Mouse (Mus musculus) layer of hippocampus, postnatal 10 days (tissue): ENCODE data around the gene Tnk1. TPM values are rescaled to one million over a fixed set of nuclear protein-coding genes. Genes with fewer than 3 reads are reported as not detected.

Experiments used
- DNase-seq, 2 experiments: peaks; one replicate each; pipeline ENCODE4 v3.0.0; 2021; ENCODE audit warnings: low spot score in 2 of 2
- microRNA-seq, 2 experiments: library from miRNA; unstranded; fragments of <30 nt; microRNA quantifications; one replicate each; pipeline ENCODE4 v1.2.0; 2021
- total RNA-seq, 2 experiments: library from RNA; stranded (reverse); gene quantifications; 2 replicates each; pipeline ENCODE4 v1.2.3; 2021

The Tnk1 gene
- total RNA-seq, 2 experiments from 2014 or later, result 0.25 TPM; not detected in 1

DNA sequence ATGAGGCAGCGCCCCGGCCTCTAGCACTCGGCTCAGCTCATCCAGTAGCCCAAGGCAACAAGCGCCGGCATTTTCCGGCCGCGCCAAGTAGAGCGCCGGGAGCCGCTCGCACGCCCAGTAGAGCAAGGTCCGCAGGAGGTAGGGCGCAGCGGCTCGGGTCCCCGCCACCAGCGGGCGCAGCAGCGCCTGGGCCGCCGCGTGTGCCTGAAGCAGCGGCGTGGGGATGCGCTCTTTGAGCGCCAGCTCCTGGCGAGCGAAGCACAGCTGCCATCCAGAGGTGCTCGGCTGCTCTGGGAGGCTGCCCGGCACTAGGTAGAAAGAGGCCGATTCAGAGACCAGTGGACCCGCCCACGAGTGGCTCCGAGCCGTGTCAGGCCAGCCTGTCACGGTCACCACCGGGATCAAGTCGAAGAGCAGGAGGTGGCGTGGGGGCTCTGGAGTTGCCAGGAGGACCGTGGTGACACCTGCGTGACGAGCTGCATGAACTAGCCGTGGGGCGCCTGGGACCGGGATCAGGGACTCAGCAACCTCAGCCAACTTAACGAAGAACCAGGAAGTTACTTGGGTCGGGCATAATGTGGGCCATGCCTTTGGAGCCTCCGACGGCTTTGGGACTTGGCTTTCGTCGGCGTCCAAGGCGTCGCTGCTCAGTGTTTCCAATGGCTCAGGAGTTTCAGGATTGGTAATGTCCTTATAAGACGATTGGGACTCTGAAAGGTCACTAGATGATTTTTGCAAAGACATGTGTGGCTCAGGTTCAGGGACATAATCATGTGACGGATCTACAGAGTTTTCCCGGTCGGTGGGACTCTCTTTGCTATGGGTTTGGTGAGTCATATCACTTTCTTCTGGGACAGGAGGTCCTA is 54.5 kb downstream of the Tnk1 start:
- DNase-seq, result peak; percentile 62 to 75

DNA sequence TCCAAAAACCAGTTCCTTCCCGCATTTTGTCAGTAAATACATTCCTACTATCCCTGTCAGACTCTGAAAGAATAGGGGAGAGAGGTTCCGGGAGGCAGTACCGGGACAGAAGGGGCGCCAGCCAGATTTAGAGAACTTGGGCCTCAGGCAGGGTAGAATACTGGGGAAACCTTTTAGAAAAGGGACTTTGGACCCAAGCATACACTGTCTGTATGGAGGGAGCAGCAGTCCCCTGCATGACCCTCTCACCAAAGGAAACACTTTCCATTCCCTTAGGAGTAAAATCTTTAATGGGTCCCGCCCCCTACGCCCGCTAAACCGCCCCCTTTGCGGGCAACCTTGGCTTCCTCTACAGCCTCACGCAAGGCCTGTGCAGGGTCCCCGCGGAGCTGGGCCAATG is 55.2 kb downstream of the Tnk1 start:
- no peak for DNase-seq

DNA sequence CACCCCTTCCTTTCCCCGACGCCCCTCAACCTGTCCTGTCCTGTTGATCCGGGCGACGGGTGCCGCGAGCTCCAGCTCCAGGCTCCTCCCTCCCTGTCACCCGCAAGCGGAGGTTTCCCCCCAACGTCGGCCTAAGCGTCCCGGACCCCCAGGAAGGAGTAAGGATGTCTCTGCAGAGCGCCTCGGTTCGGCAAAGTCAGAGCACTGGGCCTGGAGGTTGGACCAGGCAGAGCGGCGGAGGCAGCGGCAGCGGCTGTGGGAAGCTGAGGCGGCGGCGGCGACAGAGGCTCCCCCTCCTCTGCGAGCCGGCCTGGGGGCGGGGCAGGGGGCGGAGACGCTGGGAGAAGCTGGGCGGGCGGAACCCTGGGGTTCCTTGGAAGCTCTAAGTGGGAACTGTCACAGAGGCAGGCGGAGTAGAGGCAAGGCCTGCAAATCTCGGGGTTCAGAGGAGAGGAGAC is 55.9 kb downstream of the Tnk1 start:
- DNase-seq, result peak; percentile 80 to 89

DNA sequence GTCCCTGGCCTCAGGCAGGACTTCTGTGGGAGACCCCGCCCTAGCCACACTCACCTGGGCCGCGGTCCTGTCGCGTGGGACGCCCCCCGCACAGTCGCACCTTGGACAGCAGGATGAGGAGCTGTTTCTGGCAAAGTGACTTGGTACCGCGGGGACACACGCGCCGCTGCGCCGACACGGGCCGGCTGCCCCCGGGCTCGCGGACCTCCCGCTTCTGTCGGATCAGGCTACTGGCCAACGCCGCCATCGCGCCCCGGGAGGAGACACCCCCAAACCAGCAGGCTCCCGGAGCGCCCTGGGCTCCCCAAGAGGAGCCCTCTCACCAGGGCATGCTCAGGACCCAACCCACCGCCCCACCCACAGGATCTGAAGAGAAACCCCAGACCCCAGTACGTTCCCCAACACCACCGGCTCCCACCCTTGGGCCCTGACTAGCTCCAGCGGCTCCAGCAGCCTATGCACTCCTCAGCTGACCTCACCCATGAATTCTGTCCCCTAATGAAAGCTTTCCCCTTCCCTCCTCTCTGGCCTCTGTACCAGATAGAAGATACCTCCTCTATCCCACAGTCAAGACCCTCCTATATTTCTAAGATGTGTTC is 57.1 kb downstream of the Tnk1 start, which contains the start of gene Fgf11:
Gene Fgf11, minus strand, starts transcription at position 479 of the 599 bp plus-strand sequence.
- DNase-seq, result peak in 1 of 2 experiments; percentile 47

Small RNAs within 50 kb of the gene (microRNA-seq; reads per million reads assigned to microRNA genes)
- gene Mir6924, result 0 reads per million in 2 experiments

Other genes starting within 250 kb of the Tnk1 start
- gene Shbg, start 240.8 kb downstream of the Tnk1 start, total RNA-seq, result not detected
- 10 to 100 TPM; 15.0 to 17.1 TPM for gene Sat2, start 236.7 kb downstream of the Tnk1 start, total RNA-seq
- gene Fxr2, start 225.7 kb downstream of the Tnk1 start, total RNA-seq, result 100 to 1,000 TPM in 1 of 2 experiments, 10 to 100 TPM in 1; 99.2 to 103 TPM
- not detected for gene Sox15, start 203.4 kb downstream of the Tnk1 start, total RNA-seq
- gene Mpdu1, start 196.1 kb downstream of the Tnk1 start, total RNA-seq, result 10 to 100 TPM; 85.9 to 89.9 TPM
- 10 to 100 TPM in 1 of 2 experiments, 1 to 10 TPM in 1; 8.4 to 11.5 TPM for gene Cd68, start 192.6 kb downstream of the Tnk1 start, total RNA-seq
- 100 to 1,000 TPM; 492 to 501 TPM for gene Eif4a1, start 186.3 kb downstream of the Tnk1 start, total RNA-seq
- gene Senp3, start 176.6 kb downstream of the Tnk1 start, total RNA-seq, result 10 to 100 TPM; 88.0 to 98.7 TPM
- 1 to 10 TPM; 1.1 to 1.2 TPM for gene Tnfsf13, start 172.9 kb downstream of the Tnk1 start, total RNA-seq
- 1 to 10 TPM; 6.7 to 8.3 TPM for gene Tnfsf12, start 162.9 kb downstream of the Tnk1 start, total RNA-seq
- under 1 TPM; 0.69 to 0.76 TPM for gene Tnfsfm13, start 162.6 kb downstream of the Tnk1 start, total RNA-seq
- 10 to 100 TPM; 55.6 to 59.4 TPM for gene Polr2a, start 100.1 kb downstream of the Tnk1 start, total RNA-seq
- gene Slc35g3, start 96.8 kb downstream of the Tnk1 start, total RNA-seq, result under 1 TPM in 1 of 2 experiments, not detected in 1; 0.22 TPM
- 10 to 100 TPM; 69.7 to 72.8 TPM for gene Zbtb4, start 92.8 kb downstream of the Tnk1 start, total RNA-seq
- gene Chrnb1, start 62.8 kb downstream of the Tnk1 start, total RNA-seq, result 1 to 10 TPM; 1.1 to 1.6 TPM
- gene Fgf11, start 56.9 kb downstream of the Tnk1 start, total RNA-seq, result 10 to 100 TPM; 26.8 to 26.9 TPM
- gene Tmem102, start 53.1 kb downstream of the Tnk1 start, total RNA-seq, result not detected
- gene Gm39566, start 43.4 kb downstream of the Tnk1 start, total RNA-seq, result not detected
- not detected for gene Spem2, start 40.3 kb downstream of the Tnk1 start, total RNA-seq
- gene Spem1, start 36.5 kb downstream of the Tnk1 start, total RNA-seq, result under 1 TPM; 0.34 to 0.54 TPM
- gene Nlgn2, start 20.9 kb downstream of the Tnk1 start, total RNA-seq, result 100 to 1,000 TPM; 227 to 245 TPM
- gene Tmem256, start 20.2 kb downstream of the Tnk1 start, total RNA-seq, result 100 to 1,000 TPM; 148 to 153 TPM
- gene Plscr3, start 12.4 kb downstream of the Tnk1 start, total RNA-seq, result 10 to 100 TPM; 31.2 to 37.7 TPM
- gene Tmem95, start 19.3 kb upstream of the Tnk1 start, total RNA-seq, result not detected
- under 1 TPM; 0.85 TPM for gene Kctd11, start 22.7 kb upstream of the Tnk1 start, total RNA-seq
- under 1 TPM; 0.16 to 0.21 TPM for gene Acap1, start 36.8 kb upstream of the Tnk1 start, total RNA-seq
- gene 2810408A11Rik, start 42.3 kb upstream of the Tnk1 start, total RNA-seq, result 1 to 10 TPM; 2.4 to 2.5 TPM
- 100 to 1,000 TPM; 127 to 146 TPM for gene Neurl4, start 42.3 kb upstream of the Tnk1 start, total RNA-seq
- 10 to 100 TPM; 27.8 to 30.2 TPM for gene Gps2, start 55.2 kb upstream of the Tnk1 start, total RNA-seq
- gene Eif5a, start 63.2 kb upstream of the Tnk1 start, total RNA-seq, result 100 to 1,000 TPM; 479 to 501 TPM
- 1 to 10 TPM; 9.2 to 9.5 TPM for gene Ybx2, start 77.1 kb upstream of the Tnk1 start, total RNA-seq
- gene Slc2a4, start 89.5 kb upstream of the Tnk1 start, total RNA-seq, result 1 to 10 TPM; 1.7 to 2.0 TPM
- gene Cldn7, start 106.0 kb upstream of the Tnk1 start, total RNA-seq, result not detected
- gene Ctdnep1, start 122.4 kb upstream of the Tnk1 start, total RNA-seq, result 100 to 1,000 TPM; 101 to 105 TPM
- 10 to 100 TPM; 98.0 to 99.5 TPM for gene Elp5, start 123.8 kb upstream of the Tnk1 start, total RNA-seq
- gene Gabarap, start 132.4 kb upstream of the Tnk1 start, total RNA-seq, result 100 to 1,000 TPM; 256 to 267 TPM
- gene Phf23, start 137.0 kb upstream of the Tnk1 start, total RNA-seq, result 10 to 100 TPM; 40.1 to 43.7 TPM
- 10 to 100 TPM; 26.1 to 38.9 TPM for gene Dvl2, start 141.9 kb upstream of the Tnk1 start, total RNA-seq
- 10 to 100 TPM; 55.7 to 57.6 TPM for gene Acadvl, start 156.7 kb upstream of the Tnk1 start, total RNA-seq
- gene Dlg4, start 158.2 kb upstream of the Tnk1 start, total RNA-seq, result 100 to 1,000 TPM; 705 to 717 TPM
- 1 to 10 TPM; 1.2 to 1.3 TPM for gene Asgr1, start 195.4 kb upstream of the Tnk1 start, total RNA-seq
- gene Asgr2, start 233.9 kb upstream of the Tnk1 start, total RNA-seq, result not detected